Comparison of ENCODE assay signal across 23 mouse cellular contexts in the genomic region with DNA sequence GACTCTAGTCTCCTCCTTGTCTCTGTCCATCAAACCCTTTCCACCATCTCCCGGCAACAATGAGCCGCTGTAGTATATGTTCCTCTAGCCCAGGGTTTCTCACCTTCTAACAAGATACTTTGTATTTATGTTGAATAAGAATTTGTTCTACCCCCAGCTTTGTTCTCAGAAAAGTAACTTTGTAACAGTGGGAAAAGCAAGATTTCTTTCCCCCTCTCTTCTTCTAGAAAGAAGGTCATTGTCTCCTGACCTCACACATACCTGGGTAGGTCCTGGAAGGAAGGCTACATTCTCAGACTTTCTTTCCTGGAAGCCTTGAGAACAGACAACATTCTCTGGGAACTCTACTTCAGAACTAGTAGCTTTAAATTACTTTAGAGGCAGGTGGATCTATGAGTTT. TPM values are rescaled to one million over a fixed set of nuclear protein-coding genes. Genes with fewer than 3 reads are reported as not detected.
DNase-seq lines count a peak whose midpoint lies in the region; ATAC-seq and TF ChIP-seq lines count a peak whose summit lies in the region.
"Had no signal": no experiment of that assay in that cellular context is flagged by ENCODE, and none has a peak within 500 bp of the region (broad histone marks: within the 10 kb centered on the region; RNA-seq: fewer than 3 reads in every experiment).

A gene (minus strand): TSS at position 101 of the 400 bp plus-strand sequence.

- H3K4me2 ChIP-seq in kidney, postnatal 0 days (ENCODE audit: low read length) = no peak within 1 kb of the TSS
- no peak within 1 kb of the TSS for H3K4me2 ChIP-seq in heart, embryonic 12.5 days
- H3K4me2 ChIP-seq: forebrain, embryonic 13.5 days; forebrain, embryonic 15.5 days had no signal

- H3K4me1 ChIP-seq in kidney, adult 2 months (ENCODE audit: control insufficient read depth, insufficient read depth, low read length) = no peaks in the 10 kb centered on the region; the same call in 1 of the 2 replicates
- peaks cover 17% of the 10 kb centered on the region for H3K4me1 ChIP-seq in kidney, postnatal 0 days (replicated peaks; ENCODE audit: insufficient read depth, low read length)
- H3K4me1 ChIP-seq in olfactory bulb, adult 2 months (ENCODE audit: control insufficient read depth, insufficient read depth, low read length) = peaks cover 21% of the 10 kb centered on the region
- H3K4me1 ChIP-seq in heart, embryonic 12.5 days (replicated peaks) = peaks cover 35% of the 10 kb centered on the region

- H3K27ac ChIP-seq in kidney, adult 2 months (ENCODE audit: insufficient read depth, low read depth, low read length) = no peak within 1 kb of the TSS
- no peak within 1 kb of the TSS for H3K27ac ChIP-seq in kidney, postnatal 0 days
- H3K27ac ChIP-seq in olfactory bulb, adult 2 months (ENCODE audit: insufficient read depth, low read depth, low read length) = no peak within 1 kb of the TSS
- no peak within 1 kb of the TSS for H3K27ac ChIP-seq in heart, embryonic 12.5 days (ENCODE audit: poor library complexity, severe bottlenecking)
- H3K27ac ChIP-seq: embryonic facial prominence, embryonic 10.5 days; embryonic facial prominence, embryonic 12.5 days; forebrain, embryonic 13.5 days; forebrain, embryonic 15.5 days had no signal

- no peaks in the 10 kb centered on the region for H3K36me3 ChIP-seq in kidney, adult 2 months (ENCODE audit: control insufficient read depth, insufficient read depth, low read length)
- no peaks in the 10 kb centered on the region for H3K36me3 ChIP-seq in kidney, postnatal 0 days (ENCODE audit: insufficient read depth, low read length)
- H3K36me3 ChIP-seq in heart, embryonic 12.5 days = no peaks in the 10 kb centered on the region
- H3K36me3 ChIP-seq: embryonic facial prominence, embryonic 10.5 days; embryonic facial prominence, embryonic 12.5 days; forebrain, embryonic 15.5 days; G1E had no signal

- 94% methylated on average over 2 of the region's 2 CpGs for WGBS in kidney, adult 2 months
- 94% methylated on average over 2 of the region's 2 CpGs for WGBS in kidney, postnatal 0 days
- WGBS in olfactory bulb, adult 2 months = 99% methylated on average over 2 of the region's 2 CpGs
- 88% methylated on average over 2 of the region's 2 CpGs for WGBS in heart, embryonic 12.5 days

- CTCF ChIA-PET in Patski (lab: Charles Lee) = interaction anchor here (1.0 to 2.1 kb wide), 2 partner anchors 20 to 53 kb away, joined by 3 to 9 read pairs; a partner anchor contains a TSS

- POLR2A ChIA-PET in Patski (lab: Charles Lee) = no interaction called here

- H3K27me3 ChIP-seq in kidney, adult 2 months (replicated peaks; ENCODE audit: control insufficient read depth, insufficient read depth, low read length) = no peaks in the 10 kb centered on the region
- H3K27me3 ChIP-seq in kidney, postnatal 0 days (ENCODE audit: insufficient read depth, low read length) = no peaks in the 10 kb centered on the region
- no peaks in the 10 kb centered on the region for H3K27me3 ChIP-seq in Patski
- H3K27me3 ChIP-seq in heart, embryonic 12.5 days (replicated peaks) = peaks cover 55% of the 10 kb centered on the region

- ATAC-seq in kidney, postnatal 0 days (replicated peaks; ENCODE audit: low FRiP score, low read depth) = no peak
- ATAC-seq in Patski = no peak
- ATAC-seq in heart, embryonic 12.5 days (ENCODE audit: insufficient number of reproducible peaks, low FRiP score) = no peak
- ATAC-seq: CD4-positive, CD25-positive, alpha-beta regulatory T cell, adult 4 months; forebrain, embryonic 13.5 days; forebrain, embryonic 15.5 days had no signal

- H3K4me3 ChIP-seq in kidney, adult 2 months (ENCODE audit: insufficient read depth, low read depth, low read length) = no peak within 1 kb of the TSS
- no peak within 1 kb of the TSS for H3K4me3 ChIP-seq in kidney, postnatal 0 days (replicated peaks; ENCODE audit: low read depth, low read length)
- no peak within 1 kb of the TSS for H3K4me3 ChIP-seq in olfactory bulb, adult 2 months (ENCODE audit: insufficient read depth, low read depth, low read length)
- no peak within 1 kb of the TSS for H3K4me3 ChIP-seq in heart, embryonic 12.5 days
- H3K4me3 ChIP-seq: embryonic facial prominence, embryonic 10.5 days; embryonic facial prominence, embryonic 12.5 days; forebrain, embryonic 13.5 days; forebrain, embryonic 15.5 days had no signal

- no peak for TF ChIP-seq POLR2A in kidney, adult 2 months (IDR thresholded peaks at IDR 0.05; ENCODE audit: low read depth, low read length)
- no peak for TF ChIP-seq POLR2A in olfactory bulb, adult 2 months (IDR thresholded peaks at IDR 0.05; ENCODE audit: insufficient read depth, low read depth, low read length)

- TF ChIP-seq CTCF in kidney, adult 2 months (conservative IDR thresholded peaks at IDR 0.05; ENCODE audit: insufficient read depth, insufficient read length, low read depth, low read length) = no peak
- TF ChIP-seq CTCF in kidney, postnatal 0 days (IDR thresholded peaks at IDR 0.05; ENCODE audit: low read depth) = no peak
- TF ChIP-seq CTCF in Patski (IDR thresholded peaks at IDR 0.05) = no peak
- no peak for TF ChIP-seq CTCF in olfactory bulb, adult 2 months (IDR thresholded peaks at IDR 0.05; ENCODE audit: insufficient read depth, low read depth, low read length)

- in situ Hi-C loops in Patski (cut with MboI; ENCODE audit: low pct_unique_long_range_greater_than_20kb) = no loop called here

- no peak for DNase-seq in kidney, adult 2 months
- no peak for DNase-seq in kidney, postnatal 25 days
- no peak for DNase-seq in kidney, postnatal 0 days (ENCODE audit: low spot score)
- DNase-seq in kidney, adult 8-10 months = no peak
- DNase-seq in Patski (ENCODE audit: low read depth, low spot score) = no peak
- no peak for DNase-seq in frontal cortex, postnatal 36 days (ENCODE audit: low spot score in 2 of 2)
- DNase-seq: adrenal gland, adult 2 months; adrenal gland, postnatal 10 days; adrenal gland, postnatal 25 days; B cell, adult 2 months; cerebellum, adult 11 months; cerebellum, adult 2 months; cerebellum, adult 9-10 months; cerebellum, postnatal 10 days; cerebellum, postnatal 25 days had no signal

- no peaks in the 10 kb centered on the region for H3K9me3 ChIP-seq in kidney, postnatal 0 days (replicated peaks; ENCODE audit: low read length)
- H3K9me3 ChIP-seq in heart, embryonic 12.5 days (replicated peaks) = no peaks in the 10 kb centered on the region
- H3K9me3 ChIP-seq: embryonic facial prominence, embryonic 10.5 days; embryonic facial prominence, embryonic 12.5 days; forebrain, embryonic 13.5 days; forebrain, embryonic 15.5 days; G1E had no signal

- no peak within 1 kb of the TSS for H3K9ac ChIP-seq in kidney, postnatal 0 days (ENCODE audit: low read depth, low read length)
- H3K9ac ChIP-seq in heart, embryonic 12.5 days = no peak within 1 kb of the TSS
- H3K9ac ChIP-seq: embryonic facial prominence, embryonic 12.5 days; forebrain, embryonic 13.5 days; forebrain, embryonic 15.5 days had no signal

RNA-seq across cellular contexts. Expression of the gene that starts here (rescaled TPM):
- polyA plus RNA-seq in kidney, adult 2 months (2012; rRNA removed) = 96.6 and 114 TPM in 2 replicates
- 20.6 and 22.5 TPM in 2 replicates for polyA plus RNA-seq in kidney, postnatal 0 days (2015; fragmentation: Nextera tagmentation; extraction: Ambion mirVana)
- 47.9 TPM for polyA plus RNA-seq in Patski (2021)
- polyA plus RNA-seq in olfactory bulb, adult 2 months (2012; ENCODE audit: insufficient read depth, insufficient read length, low replicate concordance, missing spikeins) = not detected in 2 replicates
- polyA plus RNA-seq in heart, embryonic 12.5 days (2016; fragmentation: Nextera tagmentation; extraction: Ambion mirVana) = 1.4 and 1.6 TPM in 2 replicates
- polyA plus RNA-seq: forebrain, embryonic 13.5 days had no signal
